Mouse (Mus musculus): ENCODE results near the gene Acmsd. TPM values are rescaled to one million over a fixed set of nuclear protein-coding genes. Genes with fewer than 3 reads are reported as not detected.

Acmsd gene
- total RNA-seq, 1 experiment: 0.09 TPM

GRCm38 (mm10) chr1:127796341-127796740 is 67.1 kb downstream of the Acmsd start:
- DNase-seq (ENCODE audit: low read depth, low spot score): no peak
- Histone ChIP-seq H3K4me3 (ENCODE audit: insufficient read depth in 1 of 2, low read depth in 1 of 2, low read length in 2 of 2, poor library complexity in 1 of 2, severe bottlenecking in 1 of 2) (no peak overlapping the region), H3K9ac (ENCODE audit: insufficient read depth, low read depth, low read length, poor library complexity, severe bottlenecking) (no peak overlapping the region), H3K9me3 (ENCODE audit: control insufficient read depth, insufficient read depth, low read depth, low read length) (no peaks in the 10 kb centered on the region), H3K4me1 (ENCODE audit: control insufficient read depth in 2 of 2, insufficient read depth in 2 of 2, low read length in 2 of 2, poor library complexity in 1 of 2) (peaks cover 0 to 4% of the 10 kb centered on the region in 2 experiments; a peak in 1 of 4 replicates), H3K36me3 (ENCODE audit: control insufficient read depth, insufficient read depth, low read length, poor library complexity, severe bottlenecking) (peaks cover 13% of the 10 kb centered on the region), H3K27ac (ENCODE audit: insufficient read depth, low read depth, low read length, poor library complexity, severe bottlenecking) (no peak overlapping the region)
- no peak for TF ChIP-seq HCFC1 (IDR thresholded peaks at IDR 0.05; ENCODE audit: borderline replicate concordance, insufficient read depth, low read length)
- no peak for TF ChIP-seq ZNF384 (IDR thresholded peaks at IDR 0.05; ENCODE audit: low read depth, low read length)
- no peak for TF ChIP-seq ZC3H11A (IDR thresholded peaks at IDR 0.05; ENCODE audit: borderline replicate concordance, low read depth, low read length)
- no peak for TF ChIP-seq CHD2 (IDR thresholded peaks at IDR 0.05; ENCODE audit: low read depth, low read length)
- TF ChIP-seq MAFK (IDR thresholded peaks at IDR 0.05; ENCODE audit: insufficient read depth, low read depth, low read length): no peak
- in situ Hi-C loops (cut with MboI; ENCODE audit: low sequenced_read_pairs in 2 of 2, unreplicated experiment in 2 of 2): no loop called here

GRCm38 (mm10) chr1:127796752-127797151 is 67.5 kb downstream of the Acmsd start:
- no peak overlapping the region for H3K27ac ChIP-seq (ENCODE audit: insufficient read depth, low read depth, low read length, poor library complexity, severe bottlenecking)
- no peak for DNase-seq (ENCODE audit: low read depth, low spot score)
- no peak overlapping the region for H3K4me3 ChIP-seq (ENCODE audit: insufficient read depth in 1 of 2, low read depth in 1 of 2, low read length in 2 of 2, poor library complexity in 1 of 2, severe bottlenecking in 1 of 2)
- H3K36me3 ChIP-seq (ENCODE audit: control insufficient read depth, insufficient read depth, low read length, poor library complexity, severe bottlenecking): peaks cover 13% of the 10 kb centered on the region
- in situ Hi-C loops (cut with MboI; ENCODE audit: low sequenced_read_pairs in 2 of 2, unreplicated experiment in 2 of 2): no loop called here
- no peaks in the 10 kb centered on the region for H3K9me3 ChIP-seq (ENCODE audit: control insufficient read depth, insufficient read depth, low read depth, low read length)
- TF ChIP-seq MAFK (IDR thresholded peaks at IDR 0.05; ENCODE audit: insufficient read depth, low read depth, low read length) (no peak), ZNF384 (IDR thresholded peaks at IDR 0.05; ENCODE audit: low read depth, low read length) (no peak), ZC3H11A (IDR thresholded peaks at IDR 0.05; ENCODE audit: borderline replicate concordance, low read depth, low read length) (no peak), HCFC1 (IDR thresholded peaks at IDR 0.05; ENCODE audit: borderline replicate concordance, insufficient read depth, low read length) (no peak), CHD2 (IDR thresholded peaks at IDR 0.05; ENCODE audit: low read depth, low read length) (no peak)
- peaks cover 0 to 4% of the 10 kb centered on the region in 2 experiments; a peak in 1 of 4 replicates for H3K4me1 ChIP-seq (ENCODE audit: control insufficient read depth in 2 of 2, insufficient read depth in 2 of 2, low read length in 2 of 2, poor library complexity in 1 of 2)
- H3K9ac ChIP-seq (ENCODE audit: insufficient read depth, low read depth, low read length, poor library complexity, severe bottlenecking): no peak overlapping the region

- Histone ChIP-seq H3K4me3 (ENCODE audit: insufficient read depth in 1 of 2, low read depth in 1 of 2, low read length in 2 of 2, poor library complexity in 1 of 2, severe bottlenecking in 1 of 2) (no peak overlapping the region), H3K9ac (ENCODE audit: insufficient read depth, low read depth, low read length, poor library complexity, severe bottlenecking) (no peak overlapping the region), H3K36me3 (ENCODE audit: control insufficient read depth, insufficient read depth, low read length, poor library complexity, severe bottlenecking) (peaks cover 28% of the 10 kb centered on the region), H3K27ac (ENCODE audit: insufficient read depth, low read depth, low read length, poor library complexity, severe bottlenecking) (no peak overlapping the region), H3K9me3 (ENCODE audit: control insufficient read depth, insufficient read depth, low read depth, low read length) (no peaks in the 10 kb centered on the region), H3K4me1 (ENCODE audit: control insufficient read depth in 2 of 2, insufficient read depth in 2 of 2, low read length in 2 of 2, poor library complexity in 1 of 2) (peaks cover 0 to 2% of the 10 kb centered on the region in 2 experiments; a peak in 1 of 4 replicates)
- no peak for DNase-seq (ENCODE audit: low read depth, low spot score)
- no peak for TF ChIP-seq HCFC1 (IDR thresholded peaks at IDR 0.05; ENCODE audit: borderline replicate concordance, insufficient read depth, low read length)
- in situ Hi-C loops (cut with MboI; ENCODE audit: low sequenced_read_pairs in 2 of 2, unreplicated experiment in 2 of 2): no loop called here
These were observed 73.7 kb downstream of the Acmsd start for GRCm38 (mm10) chr1:127802916-127803315.

- H3K9me3 ChIP-seq (ENCODE audit: control insufficient read depth, insufficient read depth, low read depth, low read length): no peaks in the 10 kb centered on the region
- DNase-seq (ENCODE audit: low read depth, low spot score): no peak
- peaks cover 0 to 4% of the 10 kb centered on the region in 2 experiments; a peak in 1 of 4 replicates for H3K4me1 ChIP-seq (ENCODE audit: control insufficient read depth in 2 of 2, insufficient read depth in 2 of 2, low read length in 2 of 2, poor library complexity in 1 of 2)
- no peak for TF ChIP-seq ZC3H11A (IDR thresholded peaks at IDR 0.05; ENCODE audit: borderline replicate concordance, low read depth, low read length)
- no peak for TF ChIP-seq CHD2 (IDR thresholded peaks at IDR 0.05; ENCODE audit: low read depth, low read length)
- TF ChIP-seq ZNF384 (IDR thresholded peaks at IDR 0.05; ENCODE audit: low read depth, low read length): no peak
- TF ChIP-seq MAFK (IDR thresholded peaks at IDR 0.05; ENCODE audit: insufficient read depth, low read depth, low read length): no peak
- TF ChIP-seq HCFC1 (IDR thresholded peaks at IDR 0.05; ENCODE audit: borderline replicate concordance, insufficient read depth, low read length): no peak
- H3K4me3 ChIP-seq (ENCODE audit: insufficient read depth in 1 of 2, low read depth in 1 of 2, low read length in 2 of 2, poor library complexity in 1 of 2, severe bottlenecking in 1 of 2): no peak overlapping the region
- no peak overlapping the region for H3K27ac ChIP-seq (ENCODE audit: insufficient read depth, low read depth, low read length, poor library complexity, severe bottlenecking)
- H3K36me3 ChIP-seq (ENCODE audit: control insufficient read depth, insufficient read depth, low read length, poor library complexity, severe bottlenecking): 0 out of 2 replicates have a peak, but pooled peaks cover 6% of the 10 kb centered on the region
- in situ Hi-C loops (cut with MboI; ENCODE audit: low sequenced_read_pairs in 2 of 2, unreplicated experiment in 2 of 2): no loop called here
- no peak overlapping the region for H3K9ac ChIP-seq (ENCODE audit: insufficient read depth, low read depth, low read length, poor library complexity, severe bottlenecking)
These were observed 79.5 kb downstream of the Acmsd start for GRCm38 (mm10) chr1:127808671-127809070.

DNA sequence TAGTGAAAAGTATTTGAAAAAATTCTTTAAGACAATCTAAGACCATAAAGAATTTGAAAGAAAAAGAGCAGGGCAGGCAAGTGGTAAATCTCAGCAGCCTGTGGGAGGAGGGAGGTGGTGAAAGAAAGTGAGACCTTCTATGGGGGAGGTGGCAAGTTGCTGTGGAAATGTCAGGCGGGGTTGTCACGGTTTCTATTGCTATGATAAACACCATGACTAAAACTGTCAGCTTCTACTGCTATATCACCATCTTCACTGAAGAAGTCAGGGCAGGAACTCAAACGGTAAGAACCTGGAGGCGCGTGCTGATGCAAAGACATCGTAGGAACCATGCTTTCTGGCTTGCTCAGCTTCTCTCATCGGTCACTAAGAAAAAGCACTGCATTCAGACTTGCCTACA is 83.7 kb downstream of the Acmsd start:
- Histone ChIP-seq H3K4me1 (ENCODE audit: control insufficient read depth in 2 of 2, insufficient read depth in 2 of 2, low read length in 2 of 2, poor library complexity in 1 of 2) (peaks cover 0 to 4% of the 10 kb centered on the region in 2 experiments; a peak in 1 of 4 replicates), H3K9ac (ENCODE audit: insufficient read depth, low read depth, low read length, poor library complexity, severe bottlenecking) (no peak overlapping the region), H3K9me3 (ENCODE audit: control insufficient read depth, insufficient read depth, low read depth, low read length) (no peaks in the 10 kb centered on the region), H3K4me3 (ENCODE audit: insufficient read depth in 1 of 2, low read depth in 1 of 2, low read length in 2 of 2, poor library complexity in 1 of 2, severe bottlenecking in 1 of 2) (no peak overlapping the region), H3K36me3 (ENCODE audit: control insufficient read depth, insufficient read depth, low read length, poor library complexity, severe bottlenecking) (no peaks in the 10 kb centered on the region), H3K27ac (ENCODE audit: insufficient read depth, low read depth, low read length, poor library complexity, severe bottlenecking) (no peak overlapping the region)
- no peak for DNase-seq (ENCODE audit: low read depth, low spot score)
- TF ChIP-seq HCFC1 (IDR thresholded peaks at IDR 0.05; ENCODE audit: borderline replicate concordance, insufficient read depth, low read length) (no peak), MAFK (IDR thresholded peaks at IDR 0.05; ENCODE audit: insufficient read depth, low read depth, low read length) (no peak), ZC3H11A (IDR thresholded peaks at IDR 0.05; ENCODE audit: borderline replicate concordance, low read depth, low read length) (no peak), CHD2 (IDR thresholded peaks at IDR 0.05; ENCODE audit: low read depth, low read length) (no peak), ZNF384 (IDR thresholded peaks at IDR 0.05; ENCODE audit: low read depth, low read length) (no peak)
- in situ Hi-C loops (cut with MboI; ENCODE audit: low sequenced_read_pairs in 2 of 2, unreplicated experiment in 2 of 2): no loop called here
